Mouse (Mus musculus): ENCODE results near the gene Pcp2.

DNA sequence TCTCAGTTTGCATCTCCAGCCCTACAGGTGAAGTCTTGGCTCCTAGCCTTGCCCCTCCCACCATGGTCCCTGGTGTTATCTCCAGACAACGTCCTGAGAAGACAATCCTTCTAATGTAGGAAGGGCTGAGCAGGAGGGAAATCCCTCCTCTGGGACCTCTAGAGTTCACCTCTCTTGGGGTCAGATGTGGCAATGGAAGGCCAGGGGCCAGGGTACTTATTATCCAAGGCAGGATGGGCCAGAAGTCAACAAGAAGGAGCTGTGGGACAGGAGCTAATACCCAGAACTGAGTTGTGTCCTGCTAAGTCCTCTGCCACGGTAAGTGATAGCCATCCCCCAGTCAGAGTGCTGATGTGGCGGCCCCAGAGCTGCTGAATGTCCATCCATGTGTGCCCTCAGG, 30.2 kb upstream of the Pcp2 start, which contains the start of gene Retn:
- TF ChIP-seq BHLHE40 (IDR thresholded peaks at IDR 0.05; ENCODE audit: borderline replicate concordance, low read depth, low read length): no peak
- TF ChIP-seq POLR2A (IDR thresholded peaks at IDR 0.05; ENCODE audit: control insufficient read depth in 1 of 2, insufficient read depth in 1 of 2, low read depth in 1 of 2, low read length in 2 of 2, poor library complexity in 1 of 2): no peak
- TF ChIP-seq CTCF (IDR thresholded peaks at IDR 0.05 in 2 of 3, conservative IDR thresholded peaks at IDR 0.05 in 1 of 3; ENCODE audit: control insufficient read depth in 1 of 3, insufficient read depth in 1 of 3, low read depth in 2 of 3, low read length in 3 of 3, poor library complexity in 1 of 3, severe bottlenecking in 1 of 3): no peak
- TF ChIP-seq CHD2 (IDR thresholded peaks at IDR 0.05; ENCODE audit: low read length): no peak
- no peak for TF ChIP-seq MAFK (IDR thresholded peaks at IDR 0.05; ENCODE audit: borderline replicate concordance, low read depth, low read length)
- no peak for TF ChIP-seq UBTF (IDR thresholded peaks at IDR 0.05; ENCODE audit: borderline replicate concordance, insufficient read depth, low read depth, low read length)
- no peak for TF ChIP-seq TBP (IDR thresholded peaks at IDR 0.05; ENCODE audit: low read depth, low read length)
- TF ChIP-seq NELFE (IDR thresholded peaks at IDR 0.05; ENCODE audit: low read depth, low read length): no peak
